Mouse (Mus musculus): ENCODE measurements around the gene Gm6356.
"Not testable (repeated sequence)": the region's sequence is repeated elsewhere in the genome, so short reads cannot be mapped to it uniquely, and the experiment has no call there.

Gm6356 gene

GRCm38 (mm10) chr14:6973718-6974117, at the start of gene Gm6356:
Gm6356 (minus strand) TSS chr14:6973818.
- not testable (repeated sequence) for DNase-seq (ENCODE audit: low spot score)

Data from ovary, postnatal 14 days (tissue).